In the genomic region with DNA sequence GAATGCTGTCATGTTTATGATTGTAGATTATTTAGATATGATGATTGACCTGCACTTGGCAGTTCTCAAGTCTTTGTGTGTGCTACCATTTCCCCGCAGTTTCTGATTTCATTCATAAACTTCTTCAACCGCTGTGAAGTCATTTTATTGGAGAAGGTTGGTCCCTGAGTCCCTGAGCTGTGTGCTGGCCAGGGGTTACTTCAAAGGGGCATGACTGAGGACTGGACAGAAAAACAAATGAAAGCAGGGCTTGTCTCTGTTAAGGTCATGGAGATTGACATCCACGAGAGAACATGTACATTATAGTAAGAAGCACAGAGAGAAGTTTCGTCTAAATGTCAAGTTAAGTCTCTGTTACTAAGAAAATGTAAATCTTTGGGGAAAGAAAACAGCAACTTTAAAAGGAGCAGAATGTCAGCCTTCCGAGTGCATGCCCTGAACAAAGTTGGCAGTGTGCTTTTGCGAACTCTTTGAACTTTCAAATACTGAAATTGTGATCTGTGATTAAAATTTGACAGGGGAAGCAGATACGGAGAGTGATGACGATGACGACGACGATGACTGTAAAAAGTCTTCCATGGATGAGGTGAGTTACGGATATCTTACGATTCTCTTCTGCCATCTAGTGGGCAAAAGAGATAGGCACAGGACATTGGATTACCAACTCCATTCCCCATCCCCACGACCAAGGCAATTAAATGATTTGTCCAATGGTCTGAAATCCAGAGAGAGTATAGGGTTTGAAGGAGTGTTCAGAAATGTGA, we compare ENCODE assay signal across 8 mouse cellular contexts.
DNase-seq lines count a peak whose midpoint lies in the region; ATAC-seq and TF ChIP-seq lines count a peak whose summit lies in the region.

No protein-coding gene starts in this region.

- no peak overlapping the region for H3K4me3 ChIP-seq in embryonic facial prominence, embryonic 11.5 days (ENCODE audit: low read depth, low read length)
- H3K4me3 ChIP-seq in heart, embryonic 16.5 days (ENCODE audit: low read length): peak overlapping the region; percentile 39
- H3K4me3 ChIP-seq in kidney, postnatal 0 days (replicated peaks; ENCODE audit: low read depth, low read length): no peak overlapping the region
- H3K4me3 ChIP-seq in limb, embryonic 15.5 days: peak overlapping the region; percentile 27; the same call in 1 of the 2 replicates
- H3K4me3 ChIP-seq in neural tube, embryonic 12.5 days: no peak overlapping the region

- H3K27me3 ChIP-seq in embryonic facial prominence, embryonic 11.5 days (ENCODE audit: control insufficient read depth, insufficient read depth, low read length): 0 out of 2 replicates have a peak, but pooled peaks cover 2% of the 10 kb centered on the region
- no peaks in the 10 kb centered on the region for H3K27me3 ChIP-seq in heart, embryonic 16.5 days (ENCODE audit: control insufficient read depth, insufficient read depth, low read length)
- no peaks in the 10 kb centered on the region for H3K27me3 ChIP-seq in kidney, postnatal 0 days (ENCODE audit: insufficient read depth, low read length)
- no peaks in the 10 kb centered on the region for H3K27me3 ChIP-seq in limb, embryonic 15.5 days
- no peaks in the 10 kb centered on the region for H3K27me3 ChIP-seq in neural tube, embryonic 12.5 days (replicated peaks)

- TF ChIP-seq CTCF in kidney, postnatal 0 days (IDR thresholded peaks at IDR 0.05; ENCODE audit: low read depth): peak; percentile 91

- no peak overlapping the region for H3K4me2 ChIP-seq in embryonic facial prominence, embryonic 11.5 days (ENCODE audit: low read depth, low read length)
- H3K4me2 ChIP-seq in heart, embryonic 16.5 days (ENCODE audit: low read depth, low read length): peak overlapping the region; percentile 62
- H3K4me2 ChIP-seq in kidney, postnatal 0 days (ENCODE audit: low read length): peak overlapping the region; percentile 47; the same call in 1 of the 2 replicates
- peak overlapping the region; percentile 48 for H3K4me2 ChIP-seq in limb, embryonic 15.5 days
- peak overlapping the region; percentile 52 for H3K4me2 ChIP-seq in neural tube, embryonic 12.5 days (replicated peaks)

- H3K4me1 ChIP-seq in embryonic facial prominence, embryonic 11.5 days (ENCODE audit: control insufficient read depth, insufficient read depth, low read length): no peaks in the 10 kb centered on the region
- 0 out of 2 replicates have a peak, but pooled peaks cover 3% of the 10 kb centered on the region for H3K4me1 ChIP-seq in heart, embryonic 16.5 days (ENCODE audit: control insufficient read depth, insufficient read depth, low read length)
- H3K4me1 ChIP-seq in kidney, postnatal 0 days (replicated peaks; ENCODE audit: insufficient read depth, low read length): 0 out of 2 replicates have a peak, but pooled peaks cover 3% of the 10 kb centered on the region
- peaks cover 9% of the 10 kb centered on the region; the same call in 1 of the 2 replicates for H3K4me1 ChIP-seq in limb, embryonic 15.5 days
- H3K4me1 ChIP-seq in neural tube, embryonic 12.5 days: no peaks in the 10 kb centered on the region

- H3K27ac ChIP-seq in embryonic facial prominence, embryonic 11.5 days (replicated peaks; ENCODE audit: low read depth, low read length): no peak overlapping the region
- no peak overlapping the region for H3K27ac ChIP-seq in heart, embryonic 16.5 days (ENCODE audit: low read length)
- H3K27ac ChIP-seq in kidney, postnatal 0 days: no peak overlapping the region
- no peak overlapping the region for H3K27ac ChIP-seq in limb, embryonic 15.5 days
- H3K27ac ChIP-seq in neural tube, embryonic 12.5 days: no peak overlapping the region

- H3K9me3 ChIP-seq in embryonic facial prominence, embryonic 11.5 days (replicated peaks; ENCODE audit: control insufficient read depth, low read length): no peaks in the 10 kb centered on the region
- H3K9me3 ChIP-seq in heart, embryonic 16.5 days (replicated peaks; ENCODE audit: control insufficient read depth, low read length): no peaks in the 10 kb centered on the region
- no peaks in the 10 kb centered on the region for H3K9me3 ChIP-seq in kidney, postnatal 0 days (replicated peaks; ENCODE audit: low read length)
- H3K9me3 ChIP-seq in limb, embryonic 15.5 days: no peaks in the 10 kb centered on the region
- no peaks in the 10 kb centered on the region for H3K9me3 ChIP-seq in neural tube, embryonic 12.5 days

- H3K9ac ChIP-seq in embryonic facial prominence, embryonic 11.5 days (replicated peaks; ENCODE audit: low read length): no peak overlapping the region
- H3K9ac ChIP-seq in heart, embryonic 16.5 days (ENCODE audit: low read length): no peak overlapping the region
- no peak overlapping the region for H3K9ac ChIP-seq in kidney, postnatal 0 days (ENCODE audit: low read depth, low read length)
- H3K9ac ChIP-seq in limb, embryonic 15.5 days: no peak overlapping the region
- H3K9ac ChIP-seq in neural tube, embryonic 12.5 days: no peak overlapping the region

- no peaks in the 10 kb centered on the region for H3K36me3 ChIP-seq in embryonic facial prominence, embryonic 11.5 days (replicated peaks; ENCODE audit: control insufficient read depth, insufficient read depth, low read depth, low read length)
- H3K36me3 ChIP-seq in heart, embryonic 16.5 days (ENCODE audit: control insufficient read depth, insufficient read depth): no peaks in the 10 kb centered on the region
- H3K36me3 ChIP-seq in kidney, postnatal 0 days (ENCODE audit: insufficient read depth, low read length): no peaks in the 10 kb centered on the region
- no peaks in the 10 kb centered on the region for H3K36me3 ChIP-seq in limb, embryonic 15.5 days
- no peaks in the 10 kb centered on the region for H3K36me3 ChIP-seq in neural tube, embryonic 12.5 days

- peak; percentile 57 to 89 for DNase-seq in adrenal gland, adult (ENCODE audit: inconsistent age in 2 of 2, low spot score in 1 of 2)
- DNase-seq in adrenal gland, adult 8-10 months: no peak
- peak; percentile 54 for DNase-seq in adrenal gland, postnatal 10 days
- peak; percentile 87 for DNase-seq in embryonic facial prominence, embryonic 11.5 days (ENCODE audit: low spot score)
- DNase-seq in kidney, postnatal 0 days (ENCODE audit: low spot score): peak; percentile 85

- ATAC-seq in embryonic facial prominence, embryonic 11.5 days (replicated peaks; ENCODE audit: insufficient number of reproducible peaks, low FRiP score, low TSS enrichment, low read depth): 0 out of 2 replicates have a peak, but pooled peaks have one; percentile 66
- ATAC-seq in heart, embryonic 16.5 days (replicated peaks; ENCODE audit: extremely low read depth, insufficient read depth, low FRiP score): no peak
- ATAC-seq in kidney, postnatal 0 days (replicated peaks; ENCODE audit: low FRiP score, low read depth): 0 out of 2 replicates have a peak, but pooled peaks have one; percentile 40
- no peak for ATAC-seq in limb, embryonic 15.5 days (ENCODE audit: insufficient number of reproducible peaks, low FRiP score, low TSS enrichment, low read depth)
- peak; percentile 64 for ATAC-seq in neural tube, embryonic 12.5 days (ENCODE audit: low FRiP score, low read depth)

- 7% methylated on average over 14 of the region's 14 CpGs for WGBS in embryonic facial prominence, embryonic 11.5 days
- WGBS in heart, embryonic 16.5 days: 6% methylated on average over 14 of the region's 14 CpGs
- 6% methylated on average over 14 of the region's 14 CpGs for WGBS in kidney, postnatal 0 days
- WGBS in limb, embryonic 15.5 days: 6% methylated on average over 14 of the region's 14 CpGs
- WGBS in neural tube, embryonic 12.5 days: 14% methylated on average over 14 of the region's 14 CpGs

Comparison
In these comparisons a context has a peak if more than half of its experiments do, and no peak if none do; other contexts are left out.
1. ATAC-seq: peak in embryonic facial prominence, embryonic 11.5 days (single experiment), kidney, postnatal 0 days (single experiment) and neural tube, embryonic 12.5 days (single experiment); none in heart, embryonic 16.5 days (single experiment) and limb, embryonic 15.5 days (single experiment).
2. H3K4me3 ChIP-seq: peak in heart, embryonic 16.5 days (single experiment) and limb, embryonic 15.5 days (single experiment); none in embryonic facial prominence, embryonic 11.5 days (single experiment), kidney, postnatal 0 days (single experiment) and neural tube, embryonic 12.5 days (single experiment).